ENCODE assay signal across 10 mouse cellular contexts in genomic region chr5:113901074-113901571, GRCm38 (mm10). TPM values are rescaled to one million over a fixed set of nuclear protein-coding genes. Genes with fewer than 3 reads are reported as not detected.
DNase-seq lines count a peak whose midpoint lies in the region; ATAC-seq and TF ChIP-seq lines count a peak whose summit lies in the region.
"Had no signal": no experiment of that assay in that cellular context is flagged by ENCODE, and none has a peak within 500 bp of the region (broad histone marks: within the 10 kb centered on the region; RNA-seq: fewer than 3 reads in every experiment).

No protein-coding gene starts in this region.

- WGBS in heart, embryonic 11.5 days (ENCODE audit: insufficient replicate concordance), result 26% methylated on average over 8 of the region's 8 CpGs

- no peaks in the 10 kb centered on the region for H3K27me3 ChIP-seq in heart, embryonic 11.5 days (ENCODE audit: control insufficient read depth, insufficient read depth, low read length)
- H3K27me3 ChIP-seq: stomach, embryonic 15.5 days had no signal

- ATAC-seq in heart, embryonic 11.5 days (replicated peaks; ENCODE audit: insufficient number of reproducible peaks, low FRiP score, low TSS enrichment), result no peak

- H3K9me3 ChIP-seq in heart, embryonic 11.5 days (replicated peaks; ENCODE audit: control insufficient read depth, low read length), result no peaks in the 10 kb centered on the region
- H3K9me3 ChIP-seq: stomach, embryonic 15.5 days had no signal

- H3K27ac ChIP-seq in heart, embryonic 11.5 days (ENCODE audit: low read depth, low read length), result peak overlapping the region; percentile 70
- no peak overlapping the region for H3K27ac ChIP-seq in layer of hippocampus, adult 2 months
- H3K27ac ChIP-seq: stomach, embryonic 15.5 days had no signal

- no peak for DNase-seq in heart, adult 9 months (ENCODE audit: low spot score in 2 of 2)
- peak; percentile 79 for DNase-seq in right cerebral cortex, adult 18-20 months
- no peak for DNase-seq in right cerebral cortex, postnatal 4 days
- DNase-seq in kidney, postnatal 14 days, result peak; percentile 48
- no peak for DNase-seq in layer of hippocampus, adult 2 months (ENCODE audit: low spot score in 2 of 2)
- DNase-seq in ovary, postnatal 36 days (ENCODE audit: low spot score), result no peak
- DNase-seq in adrenal gland, postnatal 4 days (ENCODE audit: low spot score in 2 of 2), result no peak
- DNase-seq: cerebellum, adult 11 months had no signal

- H3K4me1 ChIP-seq in heart, embryonic 11.5 days (ENCODE audit: control insufficient read depth, insufficient read depth, low read length), result peaks cover 63% of the 10 kb centered on the region

- H3K9ac ChIP-seq in heart, embryonic 11.5 days (ENCODE audit: low read depth, low read length), result no peak overlapping the region
- H3K9ac ChIP-seq: stomach, embryonic 15.5 days had no signal

- H3K36me3 ChIP-seq in heart, embryonic 11.5 days (ENCODE audit: control insufficient read depth, insufficient read depth, low read length), result no peaks in the 10 kb centered on the region; the same call in 1 of the 2 replicates
- H3K36me3 ChIP-seq: stomach, embryonic 15.5 days had no signal

- peak overlapping the region; percentile 37 for H3K4me2 ChIP-seq in heart, embryonic 11.5 days
- H3K4me2 ChIP-seq: stomach, embryonic 15.5 days had no signal

- TF ChIP-seq CTCF in layer of hippocampus, adult 2 months (conservative IDR thresholded peaks at IDR 0.05), result no peak

- H3K4me3 ChIP-seq in heart, embryonic 11.5 days (ENCODE audit: low read depth, low read length), result no peak overlapping the region
- no peak overlapping the region for H3K4me3 ChIP-seq in layer of hippocampus, adult 2 months
- H3K4me3 ChIP-seq: stomach, embryonic 15.5 days had no signal

RNA-seq across cellular contexts. Expression of gene Coro1c, which starts 7.4 kb away (rescaled TPM):
- polyA plus RNA-seq in heart, embryonic 11.5 days (2014; fragmentation: Nextera tagmentation; extraction: Ambion mirVana), result 113 and 140 TPM in 2 replicates
- 100 to 1,000 TPM in 1 of 2 experiments, 10 to 100 TPM in 1; 95.2 to 101 TPM for total RNA-seq in layer of hippocampus, adult 2 months (2021)
- total RNA-seq in adrenal gland, postnatal 4 days (2021), result 100 to 1,000 TPM in 1 of 2 experiments, 10 to 100 TPM in 1; 99.1 to 105 TPM

Comparison
In these comparisons a context has a peak if more than half of its experiments do, and no peak if none do; other contexts are left out.
1. DNase-seq: peak in right cerebral cortex, adult 18-20 months (single experiment) and kidney, postnatal 14 days (single experiment); none in heart, adult 9 months (0 of 2), right cerebral cortex, postnatal 4 days (single experiment), layer of hippocampus, adult 2 months (0 of 2), ovary, postnatal 36 days (single experiment) and adrenal gland, postnatal 4 days (0 of 2).